Mouse (Mus musculus) layer of hippocampus, adult 18-20 months (tissue): Measurements from ENCODE around the gene Rtl9. TPM values are rescaled to one million over a fixed set of nuclear protein-coding genes. Genes with fewer than 3 reads are reported as not detected.

Experiments
- total RNA-seq, 2 experiments: library from RNA; stranded (reverse); gene quantifications; 2 replicates each; pipeline ENCODE4 v1.2.3; 2021

Rtl9 gene
- total RNA-seq, 2 experiments from 2014 or later, result 0.53 to 0.79 TPM

Other genes starting within 250 kb of the Rtl9 start
- gene Ammecr1, start 132.9 kb upstream of the Rtl9 start, total RNA-seq, result 1 to 10 TPM; 1.6 TPM